Mouse (Mus musculus) G1E (cell line): Measurements from ENCODE around the gene Chrnb1. TPM values are rescaled to one million over a fixed set of nuclear protein-coding genes. Genes with fewer than 3 reads are reported as not detected.
A peak's percentile ranks its signal among the peaks of the same experiment; 100 is the strongest.

Source experiments
- ATAC-seq: 2 replicates; pipeline ENCODE4 v1.8.0; 2016; ENCODE audit warnings: mild to moderate bottlenecking; ENCODE audit not compliant: insufficient number of reproducible peaks, poor library complexity, low FRiP score, severe bottlenecking; ENCODE audit errors: extremely low read depth
- DNase-seq: peaks from one replicate; pipeline ENCODE4 v3.0.0; 2012; ENCODE audit warnings: low spot score
- H3K27me3 ChIP-seq: 2 replicates; pipeline ENCODE4 v1.6.1; 2012; ENCODE audit warnings: mild to moderate bottlenecking, low read length, inconsistent platforms; ENCODE audit not compliant: insufficient read depth
- H3K36me3 ChIP-seq: replicated peaks from 2 replicates; pipeline ENCODE3; 2012; ENCODE audit warnings: mild to moderate bottlenecking, inconsistent platforms
- H3K4me1 ChIP-seq: 2 replicates; pipeline ENCODE4 v1.6.1; 2012; ENCODE audit warnings: low read depth, low read length, inconsistent platforms, mixed read lengths; ENCODE audit not compliant: insufficient read depth
- H3K4me3 ChIP-seq: 2 replicates; pipeline ENCODE4 v1.5.1; 2012; ENCODE audit warnings: low read depth, mild to moderate bottlenecking, inconsistent platforms, low read length, moderate library complexity, mixed read lengths
- H3K9me3 ChIP-seq: replicated peaks from 2 replicates; pipeline ENCODE4 v1.6.1; 2012; ENCODE audit warnings: inconsistent platforms
- CTCF ChIP-seq: IDR thresholded peaks from 2 replicates; pipeline ENCODE4 v1.5.1; 2012; ENCODE audit warnings: low read depth, low read length, inconsistent platforms, mixed read lengths
- GATA1 ChIP-seq: IDR thresholded peaks from 2 replicates; pipeline ENCODE4 v1.6.1; 2012; ENCODE audit warnings: borderline replicate concordance, low read length, inconsistent platforms, mixed read lengths
- GATA2 ChIP-seq: IDR thresholded peaks from 2 replicates; pipeline ENCODE4 v1.6.1; 2012; ENCODE audit warnings: low read depth, low read length, inconsistent platforms, borderline replicate concordance
- POLR2AphosphoS5 ChIP-seq: IDR thresholded peaks from 2 replicates; pipeline ENCODE4 v1.6.1; 2012; ENCODE audit warnings: low read depth, low read length, inconsistent platforms; ENCODE audit not compliant: insufficient replicate concordance
- TAL1 ChIP-seq: conservative IDR thresholded peaks from 2 replicates; pipeline ENCODE4 v1.6.1; 2012; ENCODE audit warnings: low read depth, low read length, inconsistent platforms, mixed read lengths
- polyA plus RNA-seq: library from polyadenylated mRNA; stranded (reverse); fragments of >175 nt; gene quantifications from 2 replicates; pipeline ENCODE4 v1.2.3, GENCODE M21; 2012
- total RNA-seq, 2 experiments: library from RNA; stranded (forward) in 1 of 2; stranded (reverse) in 1 of 2; fragments of 200-1000 nt in 1 of 2; fragments of >200 nt in 1 of 2; fragmentation: Nextera tagmentation in 1 of 2; gene quantifications; 2 replicates each; pipeline ENCODE4 v1.2.3; 2014 to 2017

Chrnb1 gene
- total and polyA plus RNA-seq, 3 experiments, result 0.50 to 2.8 (median 1.2) TPM

DNA sequence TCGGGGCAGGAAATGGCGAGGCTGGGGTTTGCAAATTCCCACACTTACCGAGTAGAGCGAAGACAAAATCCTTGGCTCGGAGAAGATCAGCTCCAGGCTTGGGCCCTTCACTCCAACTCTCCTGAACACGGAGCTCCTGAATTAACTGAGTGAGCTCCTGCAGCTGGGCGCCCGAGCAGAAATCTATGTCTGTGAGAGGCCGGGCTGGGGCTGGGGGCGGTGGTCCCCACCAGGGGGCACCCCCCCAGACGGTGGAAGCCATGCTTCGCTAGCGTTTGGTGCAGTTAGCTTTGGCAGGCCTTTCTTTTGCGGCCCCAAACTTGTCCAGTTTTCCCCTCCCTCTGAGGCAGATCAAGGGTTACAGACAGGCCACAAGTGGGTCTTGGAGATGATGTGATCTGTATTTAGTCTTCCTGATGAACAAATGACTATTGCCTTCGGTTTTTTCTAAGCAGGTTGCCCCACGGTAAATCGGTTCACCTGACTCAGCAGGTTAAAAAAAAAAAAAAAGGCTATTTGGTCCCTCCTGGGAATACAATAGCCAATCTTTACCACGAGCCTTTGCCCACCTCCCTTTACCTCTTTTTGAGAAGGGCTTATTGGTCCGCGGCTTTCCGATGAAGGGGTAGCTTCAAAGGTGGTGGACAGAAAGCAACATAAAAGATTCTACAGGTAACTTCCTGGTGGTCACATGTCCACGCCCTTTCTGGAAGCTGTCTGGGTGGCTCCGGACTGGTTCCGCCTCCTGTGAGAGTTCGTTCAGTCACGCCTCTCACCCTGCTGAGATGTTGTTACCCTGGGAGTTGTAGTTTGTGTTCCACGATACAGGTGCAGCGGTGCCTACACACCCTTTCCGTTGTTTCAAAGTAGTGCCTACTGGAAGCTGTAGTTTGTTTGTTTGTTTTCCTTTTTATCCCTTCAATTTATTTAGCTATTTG is 9.5 kb upstream of the Chrnb1 start, which contains the start of gene Tmem102:
Gene Tmem102 (minus strand): TSS at position 653 of the 938 bp plus-strand sequence.
- TF ChIP-seq POLR2AphosphoS5, result no peak
- no peak for TF ChIP-seq TAL1
- TF ChIP-seq CTCF, result no peak
- TF ChIP-seq GATA1, result no peak
- no peak for TF ChIP-seq GATA2
- no peak for DNase-seq
- peaks cover 69% of the 10 kb centered on the region for H3K27me3 ChIP-seq

DNA sequence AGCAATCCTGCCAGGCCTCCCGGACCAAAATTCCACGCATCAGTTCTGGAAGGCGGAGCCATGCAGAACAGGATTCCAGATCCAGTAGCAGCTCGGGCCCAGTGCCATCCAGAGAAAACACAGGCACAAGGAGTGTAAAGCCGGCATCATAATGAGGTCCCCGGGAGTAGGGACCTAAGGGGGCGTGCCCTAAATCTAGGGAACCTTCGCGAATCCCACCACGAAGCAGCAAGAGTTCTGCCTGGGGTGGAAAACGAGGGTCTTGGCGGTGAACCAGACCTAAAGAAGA is 8.9 kb upstream of the Chrnb1 start:
- H3K27me3 ChIP-seq, result peaks cover 72% of the 10 kb centered on the region
- ATAC-seq (no peak), DNase-seq (no peak)
- no peak overlapping the region for H3K4me3 ChIP-seq
- H3K4me1 ChIP-seq, result peaks cover 46% of the 10 kb centered on the region
- TF ChIP-seq GATA2, result no peak
- TF ChIP-seq CTCF, result no peak
- TF ChIP-seq TAL1, result no peak
- TF ChIP-seq GATA1, result no peak
- TF ChIP-seq POLR2AphosphoS5, result no peak
- no peaks in the 10 kb centered on the region for H3K36me3 ChIP-seq
- no peaks in the 10 kb centered on the region for H3K9me3 ChIP-seq

More for the DNA sequence above, 9.5 kb upstream of the Chrnb1 start, which contains the start of gene Tmem102:
- ATAC-seq, result no peak
- H3K9me3 ChIP-seq, result no peaks in the 10 kb centered on the region
- peaks cover 40% of the 10 kb centered on the region for H3K4me1 ChIP-seq
- no peak within 1 kb of the TSS for H3K4me3 ChIP-seq
- no peaks in the 10 kb centered on the region for H3K36me3 ChIP-seq

DNA sequence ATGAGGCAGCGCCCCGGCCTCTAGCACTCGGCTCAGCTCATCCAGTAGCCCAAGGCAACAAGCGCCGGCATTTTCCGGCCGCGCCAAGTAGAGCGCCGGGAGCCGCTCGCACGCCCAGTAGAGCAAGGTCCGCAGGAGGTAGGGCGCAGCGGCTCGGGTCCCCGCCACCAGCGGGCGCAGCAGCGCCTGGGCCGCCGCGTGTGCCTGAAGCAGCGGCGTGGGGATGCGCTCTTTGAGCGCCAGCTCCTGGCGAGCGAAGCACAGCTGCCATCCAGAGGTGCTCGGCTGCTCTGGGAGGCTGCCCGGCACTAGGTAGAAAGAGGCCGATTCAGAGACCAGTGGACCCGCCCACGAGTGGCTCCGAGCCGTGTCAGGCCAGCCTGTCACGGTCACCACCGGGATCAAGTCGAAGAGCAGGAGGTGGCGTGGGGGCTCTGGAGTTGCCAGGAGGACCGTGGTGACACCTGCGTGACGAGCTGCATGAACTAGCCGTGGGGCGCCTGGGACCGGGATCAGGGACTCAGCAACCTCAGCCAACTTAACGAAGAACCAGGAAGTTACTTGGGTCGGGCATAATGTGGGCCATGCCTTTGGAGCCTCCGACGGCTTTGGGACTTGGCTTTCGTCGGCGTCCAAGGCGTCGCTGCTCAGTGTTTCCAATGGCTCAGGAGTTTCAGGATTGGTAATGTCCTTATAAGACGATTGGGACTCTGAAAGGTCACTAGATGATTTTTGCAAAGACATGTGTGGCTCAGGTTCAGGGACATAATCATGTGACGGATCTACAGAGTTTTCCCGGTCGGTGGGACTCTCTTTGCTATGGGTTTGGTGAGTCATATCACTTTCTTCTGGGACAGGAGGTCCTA is 8.3 kb upstream of the Chrnb1 start:
- Histone ChIP-seq H3K4me3 (peak overlapping the region; percentile 70; the same call in 1 of the 2 replicates), H3K27me3 (peaks cover 78% of the 10 kb centered on the region), H3K9me3 (no peaks in the 10 kb centered on the region), H3K4me1 (peaks cover 52% of the 10 kb centered on the region), H3K36me3 (no peaks in the 10 kb centered on the region)
- ATAC-seq, result no peak
- no peak for TF ChIP-seq TAL1
- TF ChIP-seq POLR2AphosphoS5, result no peak
- TF ChIP-seq CTCF, result no peak
- no peak for TF ChIP-seq GATA2
- TF ChIP-seq GATA1, result no peak
- DNase-seq, result peak; percentile 85

GRCm38 (mm10) chr11:69803328-69803727 is 7.6 kb upstream of the Chrnb1 start:
- no peak for DNase-seq

DNA sequence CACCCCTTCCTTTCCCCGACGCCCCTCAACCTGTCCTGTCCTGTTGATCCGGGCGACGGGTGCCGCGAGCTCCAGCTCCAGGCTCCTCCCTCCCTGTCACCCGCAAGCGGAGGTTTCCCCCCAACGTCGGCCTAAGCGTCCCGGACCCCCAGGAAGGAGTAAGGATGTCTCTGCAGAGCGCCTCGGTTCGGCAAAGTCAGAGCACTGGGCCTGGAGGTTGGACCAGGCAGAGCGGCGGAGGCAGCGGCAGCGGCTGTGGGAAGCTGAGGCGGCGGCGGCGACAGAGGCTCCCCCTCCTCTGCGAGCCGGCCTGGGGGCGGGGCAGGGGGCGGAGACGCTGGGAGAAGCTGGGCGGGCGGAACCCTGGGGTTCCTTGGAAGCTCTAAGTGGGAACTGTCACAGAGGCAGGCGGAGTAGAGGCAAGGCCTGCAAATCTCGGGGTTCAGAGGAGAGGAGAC is 6.9 kb upstream of the Chrnb1 start:
- peak overlapping the region; percentile 70 for H3K4me3 ChIP-seq
- peak; percentile 78 for DNase-seq
- H3K27me3 ChIP-seq, result peaks cover 83% of the 10 kb centered on the region
- no peaks in the 10 kb centered on the region for H3K9me3 ChIP-seq
- peaks cover 55% of the 10 kb centered on the region for H3K4me1 ChIP-seq
- no peak for TF ChIP-seq CTCF
- no peak for TF ChIP-seq POLR2AphosphoS5
- no peak for TF ChIP-seq GATA1
- TF ChIP-seq GATA2, result no peak
- no peak for TF ChIP-seq TAL1
- 0 out of 2 replicates have a peak, but pooled peaks have one; percentile 49 for ATAC-seq
- H3K36me3 ChIP-seq, result peaks cover 8% of the 10 kb centered on the region

More at GRCm38 (mm10) chr11:69803328-69803727, 7.6 kb upstream of the Chrnb1 start:
- TF ChIP-seq CTCF (no peak), GATA1 (no peak), GATA2 (no peak), POLR2AphosphoS5 (no peak), TAL1 (no peak)
- H3K36me3 ChIP-seq, result peaks cover 2% of the 10 kb centered on the region
- peaks cover 81% of the 10 kb centered on the region for H3K27me3 ChIP-seq
- ATAC-seq, result no peak
- H3K4me1 ChIP-seq, result peaks cover 55% of the 10 kb centered on the region
- H3K4me3 ChIP-seq, result peak overlapping the region; percentile 70; the same call in 1 of the 2 replicates
- no peaks in the 10 kb centered on the region for H3K9me3 ChIP-seq

DNA sequence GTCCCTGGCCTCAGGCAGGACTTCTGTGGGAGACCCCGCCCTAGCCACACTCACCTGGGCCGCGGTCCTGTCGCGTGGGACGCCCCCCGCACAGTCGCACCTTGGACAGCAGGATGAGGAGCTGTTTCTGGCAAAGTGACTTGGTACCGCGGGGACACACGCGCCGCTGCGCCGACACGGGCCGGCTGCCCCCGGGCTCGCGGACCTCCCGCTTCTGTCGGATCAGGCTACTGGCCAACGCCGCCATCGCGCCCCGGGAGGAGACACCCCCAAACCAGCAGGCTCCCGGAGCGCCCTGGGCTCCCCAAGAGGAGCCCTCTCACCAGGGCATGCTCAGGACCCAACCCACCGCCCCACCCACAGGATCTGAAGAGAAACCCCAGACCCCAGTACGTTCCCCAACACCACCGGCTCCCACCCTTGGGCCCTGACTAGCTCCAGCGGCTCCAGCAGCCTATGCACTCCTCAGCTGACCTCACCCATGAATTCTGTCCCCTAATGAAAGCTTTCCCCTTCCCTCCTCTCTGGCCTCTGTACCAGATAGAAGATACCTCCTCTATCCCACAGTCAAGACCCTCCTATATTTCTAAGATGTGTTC is 5.7 kb upstream of the Chrnb1 start, which contains the start of gene Fgf11:
Gene Fgf11 (minus strand): TSS at position 479 of the 599 bp plus-strand sequence.
- no peak for ATAC-seq
- peaks cover 55% of the 10 kb centered on the region for H3K4me1 ChIP-seq
- H3K9me3 ChIP-seq, result no peaks in the 10 kb centered on the region
- no peak for DNase-seq
- peaks cover 87% of the 10 kb centered on the region for H3K27me3 ChIP-seq
- H3K36me3 ChIP-seq, result peaks cover 11% of the 10 kb centered on the region
- H3K4me3 ChIP-seq, result peak within 1 kb of the TSS; percentile 70
- TF ChIP-seq CTCF, result no peak
- TF ChIP-seq GATA1, result no peak
- no peak for TF ChIP-seq TAL1
- TF ChIP-seq GATA2, result no peak
- no peak for TF ChIP-seq POLR2AphosphoS5
